Mouse (Mus musculus) embryo, embryonic 10.5 days (tissue): ENCODE results near the gene Lyve1.
"Not testable (repeated sequence)": the region's sequence is repeated elsewhere in the genome, so short reads cannot be mapped to it uniquely, and the experiment has no call there.

Source experiments
- DNase-seq: peaks from one replicate; pipeline ENCODE4 v3.0.0-alpha.2; 2015; ENCODE audit warnings: low spot score

Gene Lyve1

DNA sequence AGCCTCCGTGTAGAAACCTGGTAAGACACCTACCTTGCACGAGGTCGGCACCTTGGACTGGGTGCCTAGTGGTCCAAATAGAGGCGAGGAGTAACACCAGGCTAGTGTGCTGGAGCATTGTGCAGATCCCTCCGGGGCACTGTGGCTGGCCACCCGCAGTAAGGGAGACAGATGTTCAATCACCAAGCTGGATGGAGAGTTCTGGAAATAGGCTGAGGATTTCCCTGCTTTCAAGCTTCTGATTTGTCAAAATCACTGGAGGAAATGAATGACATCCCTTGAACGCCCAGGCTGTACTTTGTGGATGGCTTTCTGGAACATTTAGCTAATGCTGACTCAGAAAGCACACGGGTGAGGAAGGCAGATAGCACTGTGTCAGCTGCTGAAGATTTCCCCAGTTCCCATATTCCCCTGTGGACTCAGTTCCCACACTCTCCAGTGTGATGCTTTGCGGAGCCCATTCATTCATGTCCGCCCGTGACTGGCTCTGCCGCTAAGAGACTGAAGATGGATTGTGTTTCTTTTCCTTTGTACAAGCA is at the start of gene Lyve1:
Lyve1 (minus strand) TSS at position 489 of the 539 bp plus-strand sequence.
- no peak for DNase-seq

DNA sequence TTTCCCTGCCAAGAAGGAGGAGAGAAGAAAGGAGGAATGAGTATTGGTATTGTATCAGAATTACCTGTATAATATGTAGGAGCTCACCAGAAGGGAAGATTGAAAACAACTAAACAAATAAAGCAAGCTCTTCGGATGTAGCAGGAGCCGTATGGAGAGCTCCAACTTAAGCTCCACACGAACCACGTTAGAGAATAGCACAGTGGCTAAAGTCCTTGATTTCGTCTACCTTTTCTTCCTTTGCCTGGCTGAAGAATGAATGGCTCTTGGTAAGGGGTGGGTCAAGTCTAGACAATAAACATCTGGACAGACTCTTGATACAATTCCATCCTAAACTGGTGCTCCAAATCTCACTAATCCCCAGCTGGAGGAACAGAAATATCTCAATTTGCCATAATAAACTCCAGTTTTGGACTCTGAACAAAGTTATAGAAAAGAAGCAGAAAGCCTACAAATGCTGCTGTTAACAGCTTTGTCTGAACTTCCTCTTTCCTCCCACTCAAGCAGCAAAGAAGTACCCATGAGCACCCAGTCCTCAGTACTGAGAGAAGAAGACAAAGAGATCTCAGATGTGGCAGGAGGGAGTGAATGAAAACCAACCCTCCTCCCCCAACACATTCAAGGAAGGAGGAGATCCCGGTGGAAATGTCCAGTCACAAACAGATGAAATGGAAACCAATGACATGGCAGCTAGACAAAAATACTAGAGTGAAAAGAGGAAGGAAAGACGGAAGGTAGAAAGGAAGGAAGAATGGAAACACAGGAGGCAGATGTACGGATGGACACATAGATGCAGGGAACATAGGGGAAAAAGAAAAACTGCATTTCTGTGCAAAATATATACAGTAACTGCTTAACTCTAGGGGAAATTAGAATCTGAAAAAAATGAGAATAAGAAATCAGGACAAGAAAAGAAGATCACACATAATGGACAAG is 45.4 kb upstream of the Lyve1 start:
- DNase-seq: no peak

DNA sequence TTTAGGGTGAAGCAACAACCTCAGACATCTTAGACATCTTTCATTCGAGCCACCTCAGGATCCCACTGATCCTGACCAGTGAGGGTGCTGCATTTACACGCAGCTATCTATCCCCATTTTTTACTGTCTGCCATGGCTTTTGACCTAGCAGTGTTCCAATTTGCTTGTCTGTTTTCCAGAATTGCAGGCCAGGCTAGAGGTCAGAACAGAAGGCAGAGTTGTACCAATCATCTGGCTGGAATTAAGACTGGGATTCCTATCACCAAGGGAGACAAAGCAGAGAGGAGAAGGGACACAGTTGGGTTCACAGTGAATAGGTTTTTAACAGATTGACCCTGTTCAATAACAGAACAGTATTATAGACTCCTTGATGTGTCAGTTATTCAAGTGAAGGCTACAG is 43.5 kb upstream of the Lyve1 start:
- no peak for DNase-seq

DNA sequence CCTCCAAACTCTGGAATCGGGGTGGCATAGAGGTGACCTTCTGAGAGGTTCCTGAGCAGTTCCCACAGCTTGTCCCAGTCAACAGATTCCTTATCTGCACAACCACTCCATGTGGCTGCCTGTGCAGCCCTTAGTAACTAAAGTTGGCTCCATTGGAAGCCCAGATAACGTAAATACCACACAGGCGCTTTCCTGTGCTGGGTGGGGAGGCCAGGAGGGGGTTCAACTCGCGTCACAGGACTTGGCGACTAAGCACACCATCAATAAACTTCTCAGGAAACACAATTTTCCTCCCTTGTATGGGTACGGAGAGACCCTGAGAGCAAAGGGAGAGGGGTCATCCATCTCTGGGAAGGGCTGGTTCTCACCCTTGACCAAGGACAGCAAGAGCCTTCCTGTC is 40.2 kb upstream of the Lyve1 start:
- no peak for DNase-seq

DNA sequence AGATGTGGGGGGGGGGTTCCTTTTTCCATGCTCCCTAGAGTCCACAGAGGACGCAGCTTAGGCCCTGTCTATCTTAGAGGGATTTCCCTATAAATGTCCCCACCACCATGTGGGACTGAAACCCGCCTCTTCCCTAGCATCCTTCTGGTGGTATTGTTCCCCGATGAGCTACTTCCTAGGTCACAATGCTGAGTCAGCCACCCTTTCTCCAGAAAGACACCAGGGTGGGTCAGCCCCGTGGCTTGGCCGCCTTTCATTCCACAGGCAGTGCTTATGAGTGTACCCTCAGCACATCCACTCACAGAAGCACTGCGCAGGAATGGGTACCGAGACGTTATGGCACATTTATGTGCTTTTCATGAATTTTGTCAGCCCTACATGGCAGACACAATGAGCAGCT is 34.2 kb upstream of the Lyve1 start:
- no peak for DNase-seq

DNA sequence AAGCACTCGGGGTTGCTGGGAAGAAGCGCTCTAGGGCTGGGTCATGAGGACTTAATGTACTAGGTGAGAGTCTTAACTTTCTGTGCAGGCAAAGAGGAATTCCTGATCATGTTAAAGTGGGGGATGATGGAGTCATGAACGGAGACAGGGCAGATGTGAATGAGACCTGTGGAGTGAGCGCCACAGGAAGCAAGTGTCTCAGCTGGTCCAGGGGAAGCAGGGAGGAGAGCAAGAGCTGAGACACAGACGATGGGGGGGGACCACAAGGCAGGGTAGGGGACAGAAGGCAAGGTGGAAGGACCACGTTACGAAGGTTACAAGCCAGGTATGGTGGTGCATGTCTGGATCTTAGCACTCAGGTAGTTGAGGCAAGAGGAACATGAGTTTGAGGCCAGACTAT is 33.4 kb upstream of the Lyve1 start:
- no peak for DNase-seq

DNA sequence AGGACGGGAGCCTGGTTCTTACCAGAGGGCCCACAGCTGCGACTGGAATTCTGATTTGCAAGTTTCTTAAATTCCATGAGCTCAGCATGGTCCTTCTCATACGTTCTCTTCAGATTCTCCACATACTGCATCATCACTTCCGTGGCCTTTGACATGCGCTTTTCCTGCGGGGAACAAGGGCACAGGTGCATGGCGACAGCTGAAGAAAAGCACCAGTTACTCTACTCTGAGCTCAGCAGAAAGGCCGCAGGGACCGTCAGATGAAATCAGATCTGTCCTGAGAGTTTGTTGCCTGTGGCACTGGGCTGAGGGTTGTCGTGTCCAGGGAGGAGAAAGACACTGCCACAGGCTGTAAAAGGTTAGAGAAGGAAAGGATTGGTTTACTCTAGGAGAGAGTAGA is 32.7 kb upstream of the Lyve1 start:
- not testable (repeated sequence) for DNase-seq

DNA sequence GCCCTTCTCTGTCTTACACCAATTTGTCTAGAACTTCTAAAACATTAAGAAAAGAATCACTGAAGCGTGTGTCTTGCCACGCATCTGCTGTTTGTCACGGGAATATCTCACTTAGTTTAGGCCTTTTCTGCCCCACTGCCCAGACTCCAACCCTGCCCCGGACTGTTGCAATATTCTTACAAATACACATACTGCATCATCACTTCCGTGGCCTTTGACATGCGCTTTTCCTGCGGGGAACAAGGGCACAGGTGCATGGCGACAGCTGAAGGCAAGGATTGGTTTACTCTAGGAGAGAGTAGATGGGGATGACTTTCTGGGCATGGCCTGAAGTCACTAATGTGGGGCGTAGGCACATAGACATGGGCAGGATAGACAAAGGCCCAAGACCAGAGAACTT is 31.6 kb upstream of the Lyve1 start:
- DNase-seq: no peak

DNA sequence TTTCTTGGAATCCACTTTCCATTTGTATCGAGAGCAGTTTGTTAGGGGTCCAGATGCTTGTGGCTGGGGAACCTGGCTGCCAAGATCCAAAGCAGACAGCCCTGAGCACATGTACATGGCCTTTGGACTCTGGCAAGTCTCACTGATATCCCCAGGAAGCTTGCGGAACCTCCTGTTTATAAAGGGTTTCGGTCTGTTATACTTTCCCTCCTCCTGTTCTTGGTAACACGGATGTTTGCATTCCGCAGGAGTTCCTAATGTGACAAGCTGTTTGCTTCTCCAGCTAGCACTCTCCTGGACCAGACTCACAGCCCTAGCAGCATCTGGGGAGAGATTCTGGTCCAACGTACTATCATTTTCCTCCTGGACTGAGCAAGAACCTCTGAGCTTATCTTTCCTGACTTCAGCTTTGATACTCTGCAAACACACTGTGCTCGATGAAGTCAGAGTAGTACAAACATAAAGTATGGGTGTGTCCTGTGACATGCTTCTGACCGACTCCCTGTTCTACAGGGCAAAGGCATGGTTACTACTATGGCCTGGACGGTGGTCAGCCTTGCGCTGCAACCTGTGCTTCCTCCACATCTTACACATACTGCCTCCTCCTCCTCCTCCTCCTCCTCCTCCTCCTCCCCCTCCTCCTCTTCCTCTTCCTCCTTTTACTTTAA is 31.0 kb upstream of the Lyve1 start:
- DNase-seq: no peak

DNA sequence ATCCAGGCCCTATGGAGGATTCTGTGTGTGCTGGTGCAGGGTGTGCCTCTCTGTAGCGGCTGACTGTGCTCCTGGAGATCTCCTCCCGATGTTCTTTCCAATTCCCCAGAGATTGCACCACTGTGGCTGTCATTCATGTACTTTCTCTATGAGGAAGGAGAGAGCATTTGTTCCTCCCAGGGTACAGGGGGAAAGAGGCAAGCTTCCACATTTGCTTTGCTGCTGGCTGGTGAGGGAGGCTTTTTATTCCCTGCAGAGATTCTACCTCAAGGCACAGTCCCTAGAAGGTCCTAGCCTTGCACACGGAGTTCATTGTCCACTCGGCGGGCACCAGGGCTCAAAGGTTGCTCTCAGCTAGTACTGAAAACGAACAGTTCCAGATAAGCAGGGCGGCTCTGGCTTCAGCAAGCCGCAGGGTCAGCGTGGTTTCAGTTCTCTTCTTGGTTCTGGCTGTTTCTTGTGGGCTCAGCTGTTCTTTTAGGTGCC is 28.5 kb upstream of the Lyve1 start:
- no peak for DNase-seq

DNA sequence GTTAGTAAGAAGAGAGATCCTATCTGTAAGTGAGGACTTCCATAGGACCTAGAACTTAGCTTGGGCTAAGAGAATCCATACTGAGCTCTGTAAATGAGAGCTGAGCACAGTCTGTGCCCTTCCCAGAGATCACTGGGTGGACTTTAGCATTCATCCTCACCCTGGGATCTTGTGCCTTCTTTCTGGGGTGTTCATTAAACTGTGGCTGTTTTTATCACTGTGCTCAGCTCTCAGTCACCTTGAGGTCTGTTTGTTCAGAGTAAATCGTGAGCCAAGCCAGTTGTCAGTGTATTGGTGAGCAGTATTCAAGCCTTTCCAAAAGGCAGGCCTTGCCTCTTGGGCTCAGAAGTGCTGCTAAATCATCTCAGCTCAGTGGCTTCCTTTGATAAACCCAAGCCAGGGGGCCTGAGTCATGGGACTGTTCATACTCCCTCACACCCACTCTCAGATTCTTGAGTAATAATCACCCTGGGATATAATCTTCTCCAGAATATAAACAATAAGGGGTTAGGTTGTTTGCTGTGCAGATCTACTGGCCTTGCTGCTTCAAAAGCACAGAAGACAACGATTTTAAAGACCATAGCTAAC is 18.8 kb upstream of the Lyve1 start:
- DNase-seq: no peak

DNA sequence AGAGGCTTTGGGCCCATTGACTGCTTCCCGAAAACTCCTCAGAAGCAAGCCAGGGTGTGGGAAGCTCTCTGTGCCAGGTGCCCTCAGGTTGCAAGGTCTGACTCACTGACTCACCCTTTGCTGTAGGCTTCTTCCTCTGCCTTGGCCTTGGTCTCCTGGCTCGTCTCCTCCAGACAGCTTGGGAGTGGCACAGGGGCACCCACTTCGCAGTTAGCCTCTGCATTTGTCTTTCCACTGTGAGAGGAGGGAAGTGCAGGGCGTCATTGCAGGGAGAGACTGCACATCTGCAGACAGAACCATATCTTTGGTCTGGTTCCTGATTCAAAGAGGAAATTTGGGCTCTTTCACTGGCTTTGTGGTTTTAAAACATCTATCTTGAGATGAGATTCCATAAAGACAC is 15.0 kb upstream of the Lyve1 start:
- DNase-seq: no peak

DNA sequence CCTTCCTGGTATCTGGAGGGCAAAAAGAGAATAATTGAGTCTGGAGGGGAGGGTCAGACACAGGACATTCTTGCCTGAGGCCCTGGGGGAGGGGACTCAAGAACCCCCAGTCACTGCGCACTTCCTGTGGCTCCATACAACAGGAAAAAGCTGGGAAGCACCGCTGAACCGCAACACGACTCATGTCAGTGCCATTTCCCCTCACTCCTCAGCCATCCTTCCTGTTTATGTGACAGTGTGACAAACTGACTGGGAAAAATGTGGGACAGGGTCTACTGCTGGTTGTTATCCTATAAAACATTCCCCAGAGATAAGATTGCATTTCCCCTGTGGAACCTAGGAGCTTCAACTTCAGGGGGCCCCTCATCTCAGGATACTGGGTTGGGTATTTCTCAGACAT is 13.9 kb upstream of the Lyve1 start:
- peak; percentile 19 for DNase-seq

DNA sequence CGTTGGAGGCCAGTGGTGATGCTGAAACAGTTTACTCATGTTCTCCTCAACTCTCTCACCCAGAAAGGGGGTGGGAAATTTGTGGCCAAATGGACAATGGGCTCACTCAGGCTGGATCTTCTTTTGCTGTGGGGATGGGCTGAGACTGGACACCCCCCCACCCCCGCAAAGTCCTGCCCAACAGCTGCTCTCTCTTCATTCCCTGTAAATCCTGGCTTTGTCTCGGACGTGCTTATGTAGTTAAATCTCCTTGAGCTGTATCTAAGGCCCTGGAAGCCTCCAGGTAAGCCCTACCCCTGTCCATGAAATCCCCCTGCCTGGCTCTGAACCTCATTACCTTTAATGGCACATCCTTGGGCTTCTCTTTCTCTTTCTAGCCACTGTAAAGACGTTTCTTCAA is 5.8 kb upstream of the Lyve1 start:
- DNase-seq: no peak

DNA sequence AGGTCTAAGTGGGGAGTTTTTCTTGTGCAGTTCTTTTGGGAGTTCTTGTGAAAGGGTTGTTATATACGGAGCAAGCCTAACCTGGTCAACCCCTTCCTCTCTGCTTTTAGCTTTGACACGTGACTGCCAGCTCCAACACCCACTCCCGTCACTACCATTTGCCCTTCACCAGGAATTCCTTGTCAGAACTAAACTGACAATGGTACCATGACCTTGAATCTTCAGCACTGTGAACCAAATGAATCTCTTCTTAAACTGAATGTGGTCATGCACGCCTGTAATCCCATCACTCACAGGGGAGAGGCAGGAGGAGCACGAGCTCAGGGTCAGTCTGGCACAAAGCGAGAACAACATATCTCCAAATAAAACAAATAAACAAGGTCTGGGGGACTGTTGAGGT is 4.1 kb upstream of the Lyve1 start:
- DNase-seq: no peak

DNA sequence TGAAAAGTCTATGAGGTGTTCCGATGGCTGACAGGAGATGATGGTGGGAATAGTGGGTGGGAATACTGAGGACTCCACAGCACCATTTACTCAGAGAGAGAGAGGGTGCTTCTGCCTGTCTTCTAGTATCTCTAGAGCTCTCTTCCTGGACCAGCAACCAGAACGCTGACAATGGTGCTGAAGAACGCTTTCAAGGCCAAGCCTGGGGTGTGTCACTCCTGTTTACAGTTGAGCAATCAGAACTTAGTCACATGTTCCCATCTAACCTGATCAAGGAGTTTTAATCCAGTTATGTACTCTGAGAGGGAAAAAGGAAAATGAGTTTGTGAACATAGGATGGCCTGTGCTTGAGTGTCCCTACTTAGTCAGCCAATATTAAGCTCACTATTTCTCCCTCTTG is 3.0 kb upstream of the Lyve1 start:
- no peak for DNase-seq

DNA sequence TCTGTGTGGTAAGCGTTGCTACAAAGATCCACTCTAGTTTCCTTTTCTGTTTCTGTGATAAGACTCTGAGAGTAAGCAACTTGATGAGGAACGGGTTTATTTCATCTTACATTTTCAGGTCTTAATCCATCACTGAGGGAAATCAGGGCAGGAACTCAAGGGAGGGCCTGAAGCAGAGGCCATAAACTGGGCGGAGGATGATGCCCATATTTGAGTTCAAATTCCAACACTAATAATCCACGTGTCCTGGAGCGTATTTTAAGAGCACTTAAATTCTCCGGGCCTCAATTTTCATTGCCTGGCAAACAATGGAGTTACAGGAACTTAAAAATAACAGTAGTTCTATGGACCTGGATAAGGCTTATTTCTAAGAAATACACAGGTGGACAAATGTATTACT is 2.5 kb upstream of the Lyve1 start:
- no peak for DNase-seq

DNA sequence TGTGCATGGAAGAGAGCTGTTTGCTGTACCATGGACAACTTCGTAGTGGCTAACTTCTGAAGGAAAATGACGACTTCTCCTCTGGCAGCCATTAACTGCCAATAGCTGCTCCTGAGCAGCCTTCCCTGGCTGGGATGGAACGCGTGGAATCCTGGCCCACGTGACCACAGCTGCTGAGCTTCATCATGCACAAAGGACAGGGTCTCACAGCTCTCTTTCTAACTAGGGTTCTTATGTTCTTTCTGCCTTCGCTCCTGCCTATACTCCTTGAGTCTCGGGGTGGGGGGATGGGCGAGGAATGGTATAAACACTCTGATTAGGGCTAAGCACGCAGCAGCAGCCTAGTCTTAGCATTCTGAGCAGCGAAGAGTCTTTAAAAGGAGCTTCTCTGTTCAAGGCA is 2.0 kb upstream of the Lyve1 start:
- DNase-seq: peak; percentile 55

DNA sequence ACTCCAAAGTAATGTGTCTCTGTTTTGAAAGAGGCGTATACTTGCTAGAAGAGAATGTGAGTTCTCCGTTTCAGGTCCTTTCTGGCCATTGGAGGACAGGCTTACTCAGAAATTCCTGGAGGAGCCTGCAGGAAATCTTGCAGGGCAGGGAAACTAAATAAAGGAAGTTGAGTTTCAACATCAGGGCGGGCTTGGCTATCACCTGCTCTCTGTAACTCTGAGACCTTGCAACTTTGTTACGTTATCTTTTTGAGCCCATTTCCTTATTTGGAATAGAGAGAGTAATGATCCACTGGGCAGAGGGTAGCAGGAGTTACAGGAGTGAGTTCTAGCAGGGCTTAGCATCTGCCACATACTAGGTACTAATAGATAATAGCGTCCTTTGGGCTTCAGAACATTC is 2.9 kb downstream of the Lyve1 start:
- no peak for DNase-seq

DNA sequence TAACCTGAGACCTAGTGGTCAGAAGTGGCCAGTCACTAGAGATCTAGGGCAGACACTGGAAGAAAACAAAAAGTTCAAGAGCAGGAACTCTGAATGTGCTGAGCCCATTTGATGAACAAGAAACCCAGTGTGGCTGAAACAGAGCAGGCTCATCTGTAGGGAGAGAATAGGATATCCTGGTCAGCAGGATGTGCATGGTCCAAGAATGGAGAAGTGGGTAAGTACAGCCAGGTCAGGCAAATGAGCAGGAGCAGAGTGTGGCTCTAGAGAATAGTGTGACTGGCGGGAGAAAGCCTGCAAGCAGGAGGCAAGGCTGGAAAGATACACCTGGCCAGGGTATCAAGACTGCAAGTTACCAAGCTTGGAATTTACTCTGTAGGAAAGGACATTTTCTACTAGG is 7.4 kb downstream of the Lyve1 start:
- no peak for DNase-seq

DNA sequence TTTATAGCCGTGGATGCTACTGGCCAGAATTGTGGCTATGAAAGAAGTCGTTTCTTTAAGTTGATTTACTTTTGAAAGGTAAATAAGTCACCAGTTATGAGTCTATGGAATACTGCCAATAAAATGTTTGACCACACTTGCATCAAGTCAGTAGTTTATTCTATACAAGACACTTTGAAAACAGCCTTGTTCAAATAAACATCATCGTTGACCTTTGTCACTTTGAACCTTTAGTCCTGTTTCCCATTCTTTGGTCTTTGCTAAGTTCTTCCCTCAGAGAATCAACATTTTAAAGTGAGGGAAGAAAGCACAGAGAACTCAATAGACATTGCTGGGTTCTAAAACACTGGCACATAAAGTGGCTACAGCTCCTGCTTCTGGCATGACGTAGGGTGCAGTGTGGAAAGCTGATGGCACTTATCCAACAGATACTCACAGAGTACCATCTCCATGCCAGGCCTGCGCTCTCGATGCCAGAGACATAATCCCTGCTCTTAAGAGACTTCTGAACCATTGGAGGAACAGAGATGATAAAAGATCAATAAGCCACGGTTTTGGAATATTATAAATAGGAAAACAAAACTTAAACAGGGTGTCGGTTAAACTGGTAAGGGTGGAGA is 8.0 kb downstream of the Lyve1 start:
- no peak for DNase-seq

DNA sequence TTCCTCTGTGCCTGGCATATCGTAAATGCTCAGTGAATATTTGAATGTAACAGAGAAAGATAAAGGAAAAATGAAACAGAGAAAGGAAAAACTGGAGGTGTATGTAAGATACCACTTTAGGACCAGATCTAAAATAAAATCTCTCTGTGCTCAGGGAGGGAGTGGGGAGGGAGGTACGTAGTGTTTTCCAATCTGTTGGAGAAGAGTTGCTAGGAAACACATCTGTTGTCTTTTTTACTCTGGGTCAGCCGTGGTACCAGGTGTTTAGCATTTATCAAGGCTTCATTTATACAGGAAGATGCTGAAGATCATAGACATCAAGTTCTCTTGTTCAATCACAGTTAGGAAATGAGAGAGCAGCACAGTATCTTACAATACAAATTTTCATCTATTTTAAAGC is 8.5 kb downstream of the Lyve1 start:
- DNase-seq: peak; percentile 32
